Mouse (Mus musculus) spleen, adult 2 months (tissue): ENCODE results near the gene Elf5.

Experiments used
- CTCF ChIP-seq: fragments of 200-500 bp; IDR thresholded peaks from 2 replicates; pipeline ENCODE4 v1.5.1; 2011; ENCODE audit warnings: mild to moderate bottlenecking, inconsistent platforms; ENCODE audit not compliant: insufficient read depth, insufficient read length, insufficient replicate concordance; ENCODE audit errors: extremely low read depth
- POLR2A ChIP-seq: fragments of 200-500 bp; IDR thresholded peaks from 2 replicates; pipeline ENCODE4 v1.6.1; 2011; ENCODE audit warnings: low read depth, low read length, inconsistent platforms

DNA sequence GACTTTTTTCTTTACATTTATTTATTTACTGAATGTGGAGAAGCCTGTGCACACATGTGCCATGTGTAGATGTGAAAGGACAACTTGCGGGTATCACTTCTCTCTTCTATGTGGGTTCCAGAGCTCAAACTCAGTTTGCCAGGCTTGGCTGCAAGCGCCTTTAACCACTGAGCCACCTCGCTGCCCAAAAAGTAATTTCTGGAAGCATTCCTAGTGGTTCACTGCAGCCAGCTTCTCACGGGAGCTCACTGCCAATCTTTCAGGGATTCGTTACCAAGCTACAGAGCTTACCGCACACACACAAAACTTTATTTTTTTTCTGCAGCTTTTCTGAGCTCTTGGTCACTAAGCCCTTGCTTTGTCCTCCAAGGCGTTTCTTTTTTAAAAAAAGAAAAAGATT lies 46.1 kb downstream of the Elf5 start:
- TF ChIP-seq CTCF (no peak), POLR2A (no peak)
